Mouse (Mus musculus): ENCODE measurements around the gene Lemd2.

DNA sequence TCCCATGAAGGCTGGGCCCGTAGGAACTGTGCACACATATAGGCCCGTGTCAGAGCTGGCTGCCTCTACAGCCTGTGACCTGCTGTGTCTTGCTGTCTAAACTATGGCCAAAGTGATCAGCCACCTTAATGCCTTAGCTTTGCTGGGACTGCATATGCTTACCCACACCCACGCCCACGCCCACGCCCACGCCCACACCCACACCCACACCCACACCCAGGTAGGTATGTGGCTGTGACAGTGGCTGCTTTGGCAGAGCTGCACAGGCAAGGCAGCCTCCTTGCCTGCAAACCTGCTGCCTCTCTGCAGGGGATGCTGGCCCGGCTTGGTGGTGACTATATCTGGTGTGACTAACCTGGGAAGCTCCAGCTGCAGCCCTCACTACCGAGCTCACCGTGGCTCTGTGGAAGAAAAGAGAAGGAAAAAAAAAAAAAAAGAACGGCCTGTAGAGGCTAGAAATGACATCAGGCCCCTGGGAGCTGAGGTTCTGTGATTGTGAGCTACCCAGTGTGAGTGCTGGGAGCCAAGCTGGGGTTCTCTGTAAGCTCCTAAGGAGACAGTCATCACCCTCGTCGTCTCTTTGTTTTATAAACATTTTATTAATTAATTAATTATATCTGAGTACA, 20.5 kb downstream of the Lemd2 start:
- TF ChIP-seq EP300 (optimal IDR thresholded peaks at IDR 0.05) (no peak), CTCF (IDR thresholded peaks at IDR 0.05; ENCODE audit: low read depth) (no peak)
